Mouse (Mus musculus) kidney, postnatal 0 days (tissue): Measurements from ENCODE around the gene Efcab12. TPM values are rescaled to one million over a fixed set of nuclear protein-coding genes. Genes with fewer than 3 reads are reported as not detected.

ENCODE experiments used
- ATAC-seq: fragments of 200-750 bp; cut with Nextera tagmentation; replicated peaks from 2 replicates; pipeline ENCODE4 v1.8.0; 2017; ENCODE audit warnings: low read depth, moderate number of reproducible peaks, moderate TSS enrichment, moderate library complexity; ENCODE audit not compliant: low FRiP score
- DNase-seq: peaks from one replicate; pipeline ENCODE4 v3.0.0-alpha.2; 2016; ENCODE audit warnings: low spot score
- H3K27ac ChIP-seq: fragments of 300-500 bp; sonication (generic); 2 replicates; pipeline ENCODE4 v1.5.1; 2014; ENCODE audit warnings: mild to moderate bottlenecking
- H3K27me3 ChIP-seq: fragments of 300-500 bp; sonication (generic); 2 replicates; pipeline ENCODE4 v1.6.1; 2014; ENCODE audit warnings: low read length, mixed read lengths; ENCODE audit not compliant: insufficient read depth
- H3K36me3 ChIP-seq: fragments of 300-500 bp; sonication (generic); 2 replicates; pipeline ENCODE4 v1.6.1; 2014; ENCODE audit warnings: low read length, mixed read lengths; ENCODE audit not compliant: insufficient read depth
- H3K4me1 ChIP-seq: fragments of 300-500 bp; sonication (generic); replicated peaks from 2 replicates; pipeline ENCODE4 v1.6.1; 2014; ENCODE audit warnings: antibody characterized with exemption, low read length, mixed read lengths; ENCODE audit not compliant: insufficient read depth
- H3K4me2 ChIP-seq: fragments of 300-500 bp; sonication (generic); 2 replicates; pipeline ENCODE4 v1.6.1; 2014; ENCODE audit warnings: mild to moderate bottlenecking, low read length, moderate library complexity, mixed read lengths
- H3K4me3 ChIP-seq: fragments of 300-500 bp; sonication (generic); replicated peaks from 2 replicates; pipeline ENCODE4 v1.5.1; 2014; ENCODE audit warnings: low read depth, low read length
- H3K9ac ChIP-seq: fragments of 300-500 bp; sonication (generic); 2 replicates; pipeline ENCODE4 v1.6.1; 2014; ENCODE audit warnings: low read depth, low read length
- H3K9me3 ChIP-seq: fragments of 300-500 bp; sonication (generic); replicated peaks from 2 replicates; pipeline ENCODE4 v1.6.1; 2016; ENCODE audit warnings: low read length, inconsistent platforms, mixed read lengths
- CTCF ChIP-seq: IDR thresholded peaks from 2 replicates; pipeline ENCODE4 v1.5.1; 2016; ENCODE audit warnings: antibody characterized with exemption, low read depth, mild to moderate bottlenecking, moderate library complexity
- WGBS: fragments of 180-500 bp; shearing (Covaris S2); extraction: QIAGEN DNeasy Blood & Tissue Kit; methylation state at CpG from one replicate; pipeline ENCODE4 v1.1.7; 2014; 5-methylcytosine and 5-hydroxymethylcytosine counted together
- polyA plus RNA-seq: library from polyadenylated mRNA; unstranded; fragments of >200 nt; fragmentation: Nextera tagmentation; extraction: Ambion mirVana; gene quantifications from 2 replicates; pipeline ENCODE4 v1.2.1, GENCODE M21; 2015

Gene Efcab12
- polyA plus RNA-seq, 1 experiment from 2014 or later, result 3.0 TPM

GRCm38 (mm10) chr6:115848598-115849304, 10.5 kb upstream of the Efcab12 start:
- Histone ChIP-seq H3K4me2 (no peak overlapping the region), H3K4me3 (no peak overlapping the region), H3K36me3 (peaks cover 18% of the 10 kb centered on the region; the same call in 1 of the 2 replicates), H3K27ac (no peak overlapping the region), H3K9me3 (no peaks in the 10 kb centered on the region), H3K4me1 (no peaks in the 10 kb centered on the region; the same call in 1 of the 2 replicates), H3K9ac (no peak overlapping the region), H3K27me3 (no peaks in the 10 kb centered on the region)
- TF ChIP-seq CTCF, result no peak
- DNase-seq (no peak), ATAC-seq (no peak)
- 89% methylated on average over 10 of the region's 10 CpGs for WGBS

DNA sequence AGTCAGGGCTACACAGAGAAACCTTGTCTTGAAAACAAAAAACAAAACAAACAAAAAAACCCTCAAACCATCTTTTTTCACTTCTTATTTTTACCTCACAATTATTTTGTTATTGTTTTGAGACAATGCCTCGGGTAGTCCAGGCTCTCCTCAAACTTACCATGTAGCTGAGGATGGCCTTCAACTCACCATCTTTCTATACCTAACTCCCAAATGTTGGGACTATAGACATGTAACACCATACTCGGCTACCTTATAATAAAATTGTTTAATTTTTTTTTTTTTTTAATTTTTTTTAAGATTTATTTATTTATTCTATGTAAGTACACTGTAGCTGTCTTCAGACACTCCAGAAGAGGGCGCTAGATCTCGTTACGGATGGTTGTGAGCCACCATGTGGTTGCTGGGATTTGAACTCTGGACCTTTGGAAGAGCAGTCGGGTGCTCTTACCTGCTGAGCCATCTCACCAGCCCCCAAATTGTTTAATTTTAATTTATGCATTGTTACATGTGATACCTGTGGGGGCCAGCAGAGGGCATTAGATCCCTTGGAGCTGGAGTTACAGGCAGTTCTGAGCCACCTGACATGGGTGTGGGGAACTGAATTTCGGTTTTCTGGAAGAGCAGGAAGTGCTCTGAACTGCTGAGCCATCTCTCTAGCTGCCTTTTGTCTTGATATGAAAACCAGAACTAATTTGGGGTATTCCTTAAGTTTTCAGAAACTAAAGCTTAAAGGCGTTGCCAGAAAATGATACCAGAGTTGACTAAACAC, 8.6 kb upstream of the Efcab12 start:
- DNase-seq (peak; percentile 76), ATAC-seq (peak; percentile 55; the same call in 1 of the 2 replicates)
- Histone ChIP-seq H3K27ac (no peak overlapping the region), H3K36me3 (peaks cover 30% of the 10 kb centered on the region; the same call in 1 of the 2 replicates), H3K9ac (no peak overlapping the region), H3K9me3 (no peaks in the 10 kb centered on the region), H3K4me1 (no peaks in the 10 kb centered on the region), H3K4me2 (no peak overlapping the region), H3K4me3 (no peak overlapping the region), H3K27me3 (no peaks in the 10 kb centered on the region)
- 42% methylated on average over 6 of the region's 8 CpGs for WGBS
- peak; percentile 80 for TF ChIP-seq CTCF

DNA sequence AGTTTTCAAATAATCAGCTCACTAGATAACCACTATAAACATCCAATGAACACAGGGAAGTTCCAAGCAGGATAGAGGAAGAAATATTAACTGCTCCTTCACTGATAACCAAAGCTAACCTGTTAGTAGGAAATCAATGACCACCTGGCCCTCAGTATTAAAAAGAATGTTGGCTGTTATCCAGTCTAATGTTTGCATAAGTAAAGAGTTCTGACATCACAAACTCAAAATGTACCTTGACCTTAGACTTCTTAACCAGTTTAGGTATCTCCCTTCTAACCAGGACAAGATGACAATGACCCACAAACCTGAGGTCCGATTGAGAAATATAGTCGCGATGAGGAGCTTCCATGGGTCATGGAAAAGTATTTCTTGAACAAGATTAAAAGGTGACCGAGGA, 6.8 kb upstream of the Efcab12 start:
- DNase-seq (no peak), ATAC-seq (no peak)
- Histone ChIP-seq H3K4me2 (no peak overlapping the region), H3K27ac (no peak overlapping the region), H3K9me3 (no peaks in the 10 kb centered on the region), H3K4me1 (no peaks in the 10 kb centered on the region), H3K9ac (no peak overlapping the region), H3K4me3 (no peak overlapping the region), H3K36me3 (peaks cover 33% of the 10 kb centered on the region; the same call in 1 of the 2 replicates), H3K27me3 (no peaks in the 10 kb centered on the region)
- no peak for TF ChIP-seq CTCF
- 92% methylated on average over 4 of the region's 4 CpGs for WGBS

GRCm38 (mm10) chr6:115838745-115839144, 533 bp upstream of the Efcab12 start:
- no peaks in the 10 kb centered on the region for H3K27me3 ChIP-seq
- peak overlapping the region; percentile 67 for H3K4me2 ChIP-seq
- H3K36me3 ChIP-seq, result peaks cover 14% of the 10 kb centered on the region; the same call in 1 of the 2 replicates
- H3K4me1 ChIP-seq, result no peaks in the 10 kb centered on the region; the same call in 1 of the 2 replicates
- no peaks in the 10 kb centered on the region for H3K9me3 ChIP-seq
- 69% methylated on average over 5 of the region's 5 CpGs for WGBS
- no peak for TF ChIP-seq CTCF
- DNase-seq (no peak), ATAC-seq (peak; percentile 27; the same call in 1 of the 2 replicates)
- no peak overlapping the region for H3K9ac ChIP-seq
- peak overlapping the region; percentile 5; the same call in 1 of the 2 replicates for H3K27ac ChIP-seq
- peak overlapping the region; percentile 22; the same call in 1 of the 2 replicates for H3K4me3 ChIP-seq

DNA sequence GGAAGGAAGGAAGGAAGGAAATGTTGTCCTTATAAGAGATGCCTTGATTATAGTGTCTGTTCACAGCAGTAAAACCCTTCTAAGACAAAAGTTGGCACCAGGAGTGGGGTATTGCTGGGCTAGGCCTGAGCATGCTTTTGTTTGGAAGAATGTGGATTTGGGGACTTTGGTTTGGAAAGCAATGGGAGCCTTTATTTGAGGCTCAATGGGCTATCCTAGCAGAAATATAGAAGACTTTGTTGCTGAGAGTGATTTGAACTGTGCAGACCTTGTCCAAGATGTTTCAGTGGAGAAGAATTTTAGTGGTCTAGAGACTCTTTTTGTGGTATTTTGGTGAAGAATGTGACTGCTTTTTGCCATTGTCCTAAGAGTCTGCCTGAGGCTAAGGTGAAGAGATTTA, 4.4 kb downstream of the Efcab12 start:
- H3K4me2 ChIP-seq, result no peak overlapping the region
- H3K36me3 ChIP-seq, result no peaks in the 10 kb centered on the region
- TF ChIP-seq CTCF, result no peak
- no peaks in the 10 kb centered on the region; the same call in 1 of the 2 replicates for H3K4me1 ChIP-seq
- no peak overlapping the region for H3K9ac ChIP-seq
- H3K4me3 ChIP-seq, result no peak overlapping the region
- no peaks in the 10 kb centered on the region for H3K9me3 ChIP-seq
- H3K27me3 ChIP-seq, result no peaks in the 10 kb centered on the region
- H3K27ac ChIP-seq, result no peak overlapping the region
- DNase-seq (no peak), ATAC-seq (no peak)

- H3K9me3 ChIP-seq, result no peaks in the 10 kb centered on the region
- no peaks in the 10 kb centered on the region for H3K4me1 ChIP-seq
- no peaks in the 10 kb centered on the region for H3K27me3 ChIP-seq
- H3K4me2 ChIP-seq, result no peak overlapping the region
- H3K27ac ChIP-seq, result no peak overlapping the region
- ATAC-seq (no peak), DNase-seq (no peak)
- H3K36me3 ChIP-seq, result no peaks in the 10 kb centered on the region
- no peak overlapping the region for H3K9ac ChIP-seq
- no peak for TF ChIP-seq CTCF
- no peak overlapping the region for H3K4me3 ChIP-seq
- WGBS, result 92% methylated on average over 2 of the region's 2 CpGs
Measured at GRCm38 (mm10) chr6:115832152-115832850, 5.9 kb downstream of the Efcab12 start.
